Mouse (Mus musculus) forebrain, embryonic 10.5 days (tissue): ENCODE results near the gene Nras. TPM values are rescaled to one million over a fixed set of nuclear protein-coding genes. Genes with fewer than 3 reads are reported as not detected.
A peak's percentile ranks its signal among the peaks of the same experiment; 100 is the strongest.

Experiments used
- DNase-seq: peaks from one replicate; pipeline ENCODE4 v3.0.0-alpha.2; 2017; ENCODE audit warnings: low spot score; ENCODE audit errors: extremely low spot score
- H3K27ac ChIP-seq: fragments of 300-500 bp; sonication (generic); 2 replicates; pipeline ENCODE4 v1.5.1; 2016; ENCODE audit warnings: mild to moderate bottlenecking
- H3K27me3 ChIP-seq: fragments of 300-500 bp; sonication (generic); 2 replicates; pipeline ENCODE4 v1.6.1; 2016; ENCODE audit warnings: mild to moderate bottlenecking; ENCODE audit not compliant: poor library complexity, severe bottlenecking
- H3K36me3 ChIP-seq: fragments of 300-500 bp; sonication (generic); replicated peaks from 2 replicates; pipeline ENCODE4 v1.6.1; 2016; ENCODE audit warnings: mild to moderate bottlenecking, moderate library complexity
- H3K4me1 ChIP-seq: fragments of 300-500 bp; sonication (generic); 2 replicates; pipeline ENCODE4 v1.6.1; 2016
- H3K4me3 ChIP-seq: fragments of 300-500 bp; sonication (generic); 2 replicates; pipeline ENCODE4 v1.5.1; 2016; ENCODE audit warnings: mild to moderate bottlenecking, moderate library complexity
- H3K9me3 ChIP-seq: fragments of 300-500 bp; sonication (generic); 2 replicates; pipeline ENCODE4 v1.6.1; 2016; ENCODE audit warnings: mild to moderate bottlenecking, moderate library complexity
- WGBS: fragments of 180-500 bp; shearing (Covaris S2); methylation state at CpG from one replicate; pipeline ENCODE4 v1.1.7; 2016; 5-methylcytosine and 5-hydroxymethylcytosine counted together
- polyA plus RNA-seq: library from polyadenylated mRNA; unstranded; fragments of >200 nt; fragmentation: Nextera tagmentation; extraction: Ambion mirVana; gene quantifications from 2 replicates; pipeline ENCODE4 v1.2.1, GENCODE M21; 2016

Nras gene
- polyA plus RNA-seq, 1 experiment from 2014 or later = 162 TPM

DNA sequence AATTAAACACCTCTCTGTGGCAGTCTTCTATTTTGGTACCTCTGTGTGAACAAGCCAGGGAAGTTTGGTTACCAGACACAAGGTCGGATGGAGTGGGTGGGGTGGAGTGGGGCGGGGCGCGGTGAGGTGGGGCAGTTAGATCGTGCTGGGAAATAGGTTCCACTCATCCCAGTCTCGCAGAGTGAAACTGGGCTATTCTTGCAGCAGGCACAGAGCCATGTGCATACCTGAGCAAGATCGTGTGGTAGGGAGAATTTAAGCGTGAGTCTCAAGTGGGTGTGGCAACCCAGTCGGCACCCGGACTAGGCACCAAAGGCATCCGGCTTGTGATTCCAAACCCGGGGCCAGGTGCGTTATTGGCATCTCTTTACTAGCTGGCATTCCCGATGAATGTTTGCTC is 43.8 kb downstream of the Nras start:
- peaks cover 46% of the 10 kb centered on the region for H3K27me3 ChIP-seq
- H3K4me1 ChIP-seq = peaks cover 13% of the 10 kb centered on the region
- no peak for DNase-seq
- WGBS = 4% methylated on average over 14 of the region's 14 CpGs
- peak overlapping the region; percentile 75 for H3K4me3 ChIP-seq
- no peaks in the 10 kb centered on the region for H3K9me3 ChIP-seq
- 0 out of 2 replicates have a peak overlapping the region, but pooled peaks have one; percentile 81 for H3K27ac ChIP-seq
- no peaks in the 10 kb centered on the region for H3K36me3 ChIP-seq

DNA sequence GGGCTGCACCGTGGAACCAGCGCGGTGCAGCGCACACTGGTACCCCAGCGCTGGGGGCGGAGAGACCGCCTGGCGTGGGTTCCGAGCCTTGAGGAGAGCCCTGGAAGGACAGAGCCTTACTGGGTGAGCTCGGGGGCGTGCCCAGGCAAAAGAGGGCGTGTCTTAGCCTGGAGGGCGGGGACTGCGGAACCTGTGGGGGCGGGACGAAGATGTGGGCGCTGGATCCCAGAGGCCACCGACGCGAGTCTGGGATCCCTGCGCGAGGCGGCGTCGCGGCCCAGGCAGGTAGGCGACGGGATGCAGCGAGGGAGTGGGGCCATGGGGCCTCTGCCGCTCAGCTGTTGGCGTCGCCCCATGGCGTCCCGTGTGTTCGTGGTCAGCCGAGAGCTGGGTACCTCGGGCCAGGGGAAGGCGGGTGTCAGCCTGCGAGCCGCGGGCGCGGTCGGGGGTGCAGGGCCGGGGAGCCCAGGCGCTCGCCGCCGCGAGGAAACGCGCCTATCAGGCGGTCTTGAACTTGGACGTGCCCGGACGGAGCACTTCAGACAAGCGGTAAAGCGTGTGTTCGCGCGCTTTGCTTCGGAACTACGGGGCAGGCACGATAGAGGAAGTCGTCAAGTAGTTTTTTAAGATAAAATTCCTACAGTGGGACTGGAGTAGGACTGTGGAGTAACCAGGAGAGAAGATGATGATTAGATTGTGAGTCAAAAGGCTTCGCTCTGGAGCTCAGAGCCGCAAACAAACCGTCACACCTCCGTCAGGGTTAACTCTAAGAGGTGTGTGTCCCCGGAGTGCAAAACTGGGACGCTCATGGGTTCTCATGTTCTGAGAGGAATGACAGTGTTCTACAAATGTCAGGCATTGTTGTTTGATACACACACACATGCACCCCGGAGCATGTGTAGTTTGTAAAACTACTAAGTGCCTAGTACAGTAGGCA is 44.6 kb downstream of the Nras start, which contains the start of gene Dennd2c:
TSS of gene Dennd2c (plus strand) at position 151 of the 937 bp plus-strand sequence.
- Histone ChIP-seq H3K27me3 (peaks cover 46% of the 10 kb centered on the region), H3K4me1 (peaks cover 13% of the 10 kb centered on the region), H3K9me3 (no peaks in the 10 kb centered on the region), H3K27ac (peak within 1 kb of the TSS; percentile 81), H3K4me3 (peak within 1 kb of the TSS; percentile 75), H3K36me3 (no peaks in the 10 kb centered on the region)
- peak; percentile 89 for DNase-seq
- WGBS = 2% methylated on average over 72 of the region's 72 CpGs

DNA sequence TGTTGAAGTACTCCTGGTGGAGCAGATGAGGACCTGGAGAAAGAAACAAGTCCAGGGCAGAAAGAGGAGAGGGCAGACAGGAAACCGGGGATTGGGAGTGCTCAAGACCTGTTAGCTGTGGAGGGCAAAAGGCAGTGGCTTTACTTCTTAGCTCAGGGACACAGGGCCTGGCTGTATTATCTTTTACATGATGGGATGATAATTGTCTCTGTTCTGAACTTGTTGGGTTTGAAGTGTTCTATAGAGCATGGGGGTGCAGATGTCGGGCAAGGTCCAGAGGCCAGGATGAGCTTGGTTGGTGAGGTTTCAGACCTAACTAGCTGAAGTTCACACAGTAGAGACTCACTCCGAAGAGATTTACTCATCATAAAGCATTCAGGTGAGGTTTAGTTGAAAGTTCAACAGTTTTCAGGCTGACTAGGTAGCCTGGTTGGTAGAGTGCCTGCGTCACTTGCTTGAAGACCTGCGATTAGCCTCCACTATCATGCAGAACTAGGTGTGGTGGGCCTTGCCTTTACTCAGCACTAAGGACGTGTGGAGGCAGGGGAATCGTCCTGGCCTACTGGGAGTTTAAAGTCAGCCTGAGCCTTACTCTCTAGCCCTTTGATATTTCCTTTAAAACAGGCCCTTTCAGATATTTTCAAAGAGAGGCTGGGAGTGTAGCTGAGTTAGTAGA is 49.6 kb downstream of the Nras start:
- peaks cover 23% of the 10 kb centered on the region for H3K27me3 ChIP-seq
- no peaks in the 10 kb centered on the region for H3K9me3 ChIP-seq
- no peaks in the 10 kb centered on the region for H3K36me3 ChIP-seq
- no peak overlapping the region for H3K27ac ChIP-seq
- 86% methylated on average over 7 of the region's 7 CpGs for WGBS
- H3K4me3 ChIP-seq = no peak overlapping the region
- H3K4me1 ChIP-seq = peaks cover 3% of the 10 kb centered on the region
- no peak for DNase-seq

DNA sequence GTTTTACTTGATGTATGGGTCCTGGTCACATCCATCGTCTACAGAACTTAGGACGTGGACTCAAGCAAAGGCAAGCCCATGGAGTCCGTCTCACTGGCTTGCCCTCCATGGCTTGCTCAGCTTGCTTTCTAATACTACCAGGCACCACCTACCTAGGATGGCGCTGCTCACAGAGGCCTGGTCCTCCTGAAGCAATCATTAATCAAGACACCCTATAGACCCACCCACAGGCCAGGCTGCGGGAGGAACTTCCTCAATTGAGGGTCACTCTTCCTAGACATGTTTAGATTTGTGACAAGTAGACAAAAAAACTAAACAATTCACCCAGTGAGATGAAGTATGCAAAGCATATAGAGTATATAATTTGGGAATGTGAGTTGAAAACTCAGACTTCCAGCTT is 54.1 kb downstream of the Nras start:
- Histone ChIP-seq H3K36me3 (no peaks in the 10 kb centered on the region), H3K27me3 (no peaks in the 10 kb centered on the region), H3K27ac (no peak overlapping the region), H3K4me1 (no peaks in the 10 kb centered on the region), H3K9me3 (no peaks in the 10 kb centered on the region), H3K4me3 (no peak overlapping the region)
- WGBS = 82% methylated on average over 5 of the region's 5 CpGs
- no peak for DNase-seq

Other genes with a start within 250 kb of the Nras start
- gene Sycp1, start 122.2 kb upstream of the Nras start, polyA plus RNA-seq = not detected in 2 replicates
- 0.07 and 0.11 TPM in 2 replicates for gene Nr1h5, start 94.2 kb upstream of the Nras start, polyA plus RNA-seq
- 68.2 and 78.0 TPM in 2 replicates for gene Sike1, start 62.6 kb upstream of the Nras start, polyA plus RNA-seq
- gene Csde1, start 37.9 kb upstream of the Nras start, polyA plus RNA-seq = 433 and 473 TPM in 2 replicates
- gene Ampd1, start 15.7 kb downstream of the Nras start, polyA plus RNA-seq = not detected in 2 replicates
- 1.8 and 2.3 TPM in 2 replicates for gene Dennd2c, start 44.3 kb downstream of the Nras start, polyA plus RNA-seq
- gene Bcas2, start 113.4 kb downstream of the Nras start, polyA plus RNA-seq = 244 and 253 TPM in 2 replicates
- gene Trim33, start 221.0 kb downstream of the Nras start, polyA plus RNA-seq = 31.1 TPM in 2 replicates